Mouse (Mus musculus) kidney, embryonic 15.5 days (tissue): ENCODE measurements around the gene Kars. TPM values are rescaled to one million over a fixed set of nuclear protein-coding genes. Genes with fewer than 3 reads are reported as not detected.
A peak's percentile ranks its signal among the peaks of the same experiment; 100 is the strongest.

ENCODE experiments used
- ATAC-seq: fragments of 200-750 bp; cut with Nextera tagmentation; replicated peaks from 2 replicates; pipeline ENCODE4 v1.8.0; 2017; ENCODE audit warnings: moderate TSS enrichment; ENCODE audit not compliant: low FRiP score
- H3K27ac ChIP-seq: fragments of 300-500 bp; sonication (generic); 2 replicates; pipeline ENCODE4 v1.5.1; 2015; ENCODE audit warnings: mild to moderate bottlenecking, inconsistent platforms
- H3K27me3 ChIP-seq: fragments of 300-500 bp; sonication (generic); 2 replicates; pipeline ENCODE4 v1.6.1; 2015; ENCODE audit warnings: inconsistent platforms
- H3K36me3 ChIP-seq: fragments of 300-500 bp; sonication (generic); 2 replicates; pipeline ENCODE4 v1.6.1; 2015; ENCODE audit warnings: inconsistent platforms
- H3K4me1 ChIP-seq: fragments of 300-500 bp; sonication (generic); 2 replicates; pipeline ENCODE4 v1.6.1; 2015; ENCODE audit warnings: inconsistent platforms
- H3K4me2 ChIP-seq: fragments of 300-500 bp; sonication (generic); 2 replicates; pipeline ENCODE4 v1.6.1; 2015; ENCODE audit warnings: moderate library complexity, mild to moderate bottlenecking, inconsistent platforms
- H3K4me3 ChIP-seq: fragments of 300-500 bp; sonication (generic); replicated peaks from 2 replicates; pipeline ENCODE4 v1.5.1; 2015; ENCODE audit warnings: mild to moderate bottlenecking, inconsistent platforms
- H3K9ac ChIP-seq: fragments of 300-500 bp; sonication (generic); 2 replicates; pipeline ENCODE4 v1.6.1; 2015; ENCODE audit warnings: mild to moderate bottlenecking, inconsistent platforms
- H3K9me3 ChIP-seq: fragments of 300-500 bp; sonication (generic); replicated peaks from 2 replicates; pipeline ENCODE4 v1.6.1; 2016; ENCODE audit warnings: inconsistent platforms
- WGBS: fragments of 180-500 bp; shearing (Covaris S2); methylation state at CpG from one replicate; pipeline ENCODE4 v1.1.7; 2015; ENCODE audit warnings: mixed read lengths; 5-methylcytosine and 5-hydroxymethylcytosine counted together
- polyA plus RNA-seq: library from polyadenylated mRNA; unstranded; fragments of >200 nt; fragmentation: Nextera tagmentation; extraction: Ambion mirVana; gene quantifications from 2 replicates; pipeline ENCODE4 v1.2.1, GENCODE M21; 2015

Kars gene
- 209 and 219 TPM in 2 replicates for polyA plus RNA-seq

GRCm38 (mm10) chr8:112010997-112011815, at the start of gene Kars, which contains the start of gene Terf2ip:
Kars (minus strand) TSS chr8:112011323.
Terf2ip (plus strand) TSS chr8:112011398.
- peak within 1 kb of the TSS; percentile 88 for H3K27ac ChIP-seq
- H3K4me2 ChIP-seq: peak within 1 kb of the TSS; percentile 95
- under 1% methylated on average over 61 of the region's 61 CpGs for WGBS
- H3K36me3 ChIP-seq: peaks cover 34% of the 10 kb centered on the region
- H3K9ac ChIP-seq: peak within 1 kb of the TSS; percentile 78
- no peaks in the 10 kb centered on the region for H3K9me3 ChIP-seq
- peak within 1 kb of the TSS; percentile 85 for H3K4me3 ChIP-seq
- H3K4me1 ChIP-seq: peaks cover 23% of the 10 kb centered on the region
- peak; percentile 95 for ATAC-seq
- H3K27me3 ChIP-seq: no peaks in the 10 kb centered on the region

- Histone ChIP-seq H3K9ac (no peak overlapping the region), H3K4me1 (no peaks in the 10 kb centered on the region), H3K27ac (no peak overlapping the region), H3K36me3 (no peaks in the 10 kb centered on the region), H3K9me3 (no peaks in the 10 kb centered on the region), H3K4me2 (no peak overlapping the region), H3K27me3 (no peaks in the 10 kb centered on the region), H3K4me3 (no peak overlapping the region)
- no peak for ATAC-seq
Observed at GRCm38 (mm10) chr8:112054456-112054855, 43.3 kb upstream of the Kars start.

GRCm38 (mm10) chr8:112051537-112051936, 40.4 kb upstream of the Kars start:
- no peak overlapping the region for H3K4me3 ChIP-seq
- H3K36me3 ChIP-seq: no peaks in the 10 kb centered on the region
- no peak for ATAC-seq
- no peak overlapping the region for H3K4me2 ChIP-seq
- no peaks in the 10 kb centered on the region for H3K27me3 ChIP-seq
- 80% methylated on average over 9 of the region's 9 CpGs for WGBS
- no peaks in the 10 kb centered on the region for H3K4me1 ChIP-seq
- no peaks in the 10 kb centered on the region for H3K9me3 ChIP-seq
- no peak overlapping the region for H3K27ac ChIP-seq
- H3K9ac ChIP-seq: no peak overlapping the region

GRCm38 (mm10) chr8:112049984-112050383, 38.9 kb upstream of the Kars start:
- no peaks in the 10 kb centered on the region for H3K9me3 ChIP-seq
- H3K4me2 ChIP-seq: no peak overlapping the region
- no peak for ATAC-seq
- H3K9ac ChIP-seq: no peak overlapping the region
- 78% methylated on average over 6 of the region's 6 CpGs for WGBS
- H3K4me1 ChIP-seq: no peaks in the 10 kb centered on the region
- no peak overlapping the region for H3K4me3 ChIP-seq
- H3K27me3 ChIP-seq: no peaks in the 10 kb centered on the region
- no peaks in the 10 kb centered on the region for H3K36me3 ChIP-seq
- no peak overlapping the region for H3K27ac ChIP-seq

GRCm38 (mm10) chr8:112048293-112048692, 37.2 kb upstream of the Kars start:
- Histone ChIP-seq H3K27me3 (no peaks in the 10 kb centered on the region), H3K9me3 (no peaks in the 10 kb centered on the region), H3K4me2 (no peak overlapping the region), H3K36me3 (no peaks in the 10 kb centered on the region), H3K9ac (no peak overlapping the region), H3K4me3 (no peak overlapping the region), H3K27ac (no peak overlapping the region), H3K4me1 (no peaks in the 10 kb centered on the region)
- WGBS: 85% methylated on average over 6 of the region's 6 CpGs
- ATAC-seq: no peak

- Histone ChIP-seq H3K4me3 (no peak overlapping the region), H3K4me2 (no peak overlapping the region), H3K4me1 (no peaks in the 10 kb centered on the region), H3K36me3 (no peaks in the 10 kb centered on the region), H3K9ac (no peak overlapping the region), H3K27me3 (no peaks in the 10 kb centered on the region), H3K27ac (no peak overlapping the region), H3K9me3 (no peaks in the 10 kb centered on the region)
- 2% methylated on average over 7 of the region's 7 CpGs for WGBS
- peak; percentile 70 for ATAC-seq
Observed at GRCm38 (mm10) chr8:112045896-112046295, 34.8 kb upstream of the Kars start.

GRCm38 (mm10) chr8:112045182-112045581, 34.1 kb upstream of the Kars start:
- no peaks in the 10 kb centered on the region for H3K36me3 ChIP-seq
- WGBS: 84% methylated on average over 5 of the region's 5 CpGs
- no peaks in the 10 kb centered on the region for H3K9me3 ChIP-seq
- no peak overlapping the region for H3K4me2 ChIP-seq
- no peak overlapping the region for H3K27ac ChIP-seq
- no peak overlapping the region for H3K9ac ChIP-seq
- no peak overlapping the region for H3K4me3 ChIP-seq
- no peaks in the 10 kb centered on the region for H3K4me1 ChIP-seq
- no peaks in the 10 kb centered on the region for H3K27me3 ChIP-seq
- ATAC-seq: no peak

GRCm38 (mm10) chr8:112037521-112037920, 26.4 kb upstream of the Kars start:
- Histone ChIP-seq H3K4me1 (no peaks in the 10 kb centered on the region), H3K9ac (no peak overlapping the region), H3K4me2 (no peak overlapping the region), H3K27me3 (no peaks in the 10 kb centered on the region), H3K27ac (no peak overlapping the region), H3K9me3 (no peaks in the 10 kb centered on the region), H3K36me3 (no peaks in the 10 kb centered on the region), H3K4me3 (no peak overlapping the region)
- ATAC-seq: no peak
- WGBS: 81% methylated on average over 18 of the region's 18 CpGs

- Histone ChIP-seq H3K4me2 (no peak overlapping the region), H3K4me1 (no peaks in the 10 kb centered on the region), H3K27me3 (no peaks in the 10 kb centered on the region), H3K4me3 (no peak overlapping the region), H3K27ac (no peak overlapping the region), H3K9me3 (no peaks in the 10 kb centered on the region), H3K9ac (no peak overlapping the region), H3K36me3 (no peaks in the 10 kb centered on the region)
- ATAC-seq: 0 out of 2 replicates have a peak, but pooled peaks have one; percentile 22
- 8% methylated on average over 8 of the region's 8 CpGs for WGBS
Observed at GRCm38 (mm10) chr8:112034603-112035002, 23.5 kb upstream of the Kars start.

- Histone ChIP-seq H3K4me1 (no peaks in the 10 kb centered on the region), H3K36me3 (no peaks in the 10 kb centered on the region), H3K4me3 (no peak overlapping the region), H3K4me2 (no peak overlapping the region), H3K27ac (no peak overlapping the region), H3K9me3 (no peaks in the 10 kb centered on the region), H3K27me3 (no peaks in the 10 kb centered on the region), H3K9ac (no peak overlapping the region)
- ATAC-seq: no peak
- 50% methylated on average over 7 of the region's 7 CpGs for WGBS
Observed at GRCm38 (mm10) chr8:112033071-112033470, 21.9 kb upstream of the Kars start.

GRCm38 (mm10) chr8:112030663-112031062, 19.5 kb upstream of the Kars start:
- Histone ChIP-seq H3K4me3 (no peak overlapping the region), H3K9me3 (no peaks in the 10 kb centered on the region), H3K4me1 (no peaks in the 10 kb centered on the region), H3K36me3 (no peaks in the 10 kb centered on the region), H3K27ac (no peak overlapping the region), H3K9ac (no peak overlapping the region), H3K27me3 (no peaks in the 10 kb centered on the region), H3K4me2 (no peak overlapping the region)
- WGBS: 71% methylated on average over 6 of the region's 6 CpGs
- ATAC-seq: no peak

- no peaks in the 10 kb centered on the region for H3K9me3 ChIP-seq
- 87% methylated on average over 7 of the region's 7 CpGs for WGBS
- H3K4me2 ChIP-seq: no peak overlapping the region
- no peak for ATAC-seq
- no peaks in the 10 kb centered on the region for H3K4me1 ChIP-seq
- H3K36me3 ChIP-seq: no peaks in the 10 kb centered on the region
- no peak overlapping the region for H3K9ac ChIP-seq
- no peak overlapping the region for H3K27ac ChIP-seq
- H3K27me3 ChIP-seq: no peaks in the 10 kb centered on the region
- H3K4me3 ChIP-seq: no peak overlapping the region
Observed at GRCm38 (mm10) chr8:112029455-112029854, 18.3 kb upstream of the Kars start.

GRCm38 (mm10) chr8:112014936-112015335, 3.8 kb upstream of the Kars start, which contains the start of gene Gm6793:
Gm6793 (minus strand) TSS chr8:112015036.
- Histone ChIP-seq H3K4me2 (no peak within 1 kb of the TSS), H3K36me3 (peaks cover 49% of the 10 kb centered on the region), H3K27me3 (no peaks in the 10 kb centered on the region), H3K9me3 (no peaks in the 10 kb centered on the region), H3K9ac (no peak within 1 kb of the TSS), H3K4me3 (no peak within 1 kb of the TSS), H3K4me1 (peaks cover 17% of the 10 kb centered on the region), H3K27ac (no peak within 1 kb of the TSS)
- ATAC-seq: no peak
- WGBS: 93% methylated on average over 11 of the region's 11 CpGs
